Mouse (Mus musculus) ES-E14 (cell line): ENCODE data around the gene Noxo1. TPM values are rescaled to one million over a fixed set of nuclear protein-coding genes. Genes with fewer than 3 reads are reported as not detected.
A peak's percentile ranks its signal among the peaks of the same experiment; 100 is the strongest.

Experiments
- DNase-seq: peaks from one replicate; pipeline ENCODE4 v3.0.0-alpha.2; 2013; ENCODE audit warnings: low read depth, low spot score
- H3K27ac ChIP-seq: 2 replicates; pipeline ENCODE4 v1.5.1; 2012; ENCODE audit warnings: low read depth, mild to moderate bottlenecking, low read length, moderate library complexity, mixed read lengths; ENCODE audit not compliant: poor library complexity, insufficient read depth, severe bottlenecking
- H3K36me3 ChIP-seq: 2 replicates; pipeline ENCODE4 v1.6.1; 2012; ENCODE audit warnings: mild to moderate bottlenecking, low read length, moderate library complexity, mixed read lengths; ENCODE audit not compliant: control insufficient read depth, poor library complexity, insufficient read depth, severe bottlenecking
- H3K4me1 ChIP-seq, 2 experiments: fragments of 150-350 bp in 1 of 2; sonication (generic) in 1 of 2; 2 replicates each; pipeline ENCODE4 v1.6.1; 2012; ENCODE audit warnings: low read length in 2 of 2, mild to moderate bottlenecking in 1 of 2, mixed read lengths in 1 of 2; ENCODE audit not compliant: control insufficient read depth in 2 of 2, insufficient read depth in 2 of 2, poor library complexity in 1 of 2
- H3K4me3 ChIP-seq, 2 experiments: fragments of 150-350 bp in 1 of 2; sonication (generic) in 1 of 2; 2 replicates each; pipeline ENCODE4 v1.5.1; 2012; ENCODE audit warnings: low read length in 2 of 2, low read depth in 1 of 2, mild to moderate bottlenecking in 1 of 2, mixed read lengths in 1 of 2; ENCODE audit not compliant: insufficient read depth in 1 of 2, poor library complexity in 1 of 2, severe bottlenecking in 1 of 2
- H3K9ac ChIP-seq: 2 replicates; pipeline ENCODE4 v1.6.1; 2012; ENCODE audit warnings: low read depth, mild to moderate bottlenecking, low read length, mixed read lengths; ENCODE audit not compliant: poor library complexity, insufficient read depth, severe bottlenecking
- H3K9me3 ChIP-seq: fragments of 150-350 bp; sonication (generic); 2 replicates; pipeline ENCODE4 v1.6.1; 2012; ENCODE audit warnings: low read depth, mild to moderate bottlenecking, low read length; ENCODE audit not compliant: control insufficient read depth, insufficient read depth
- CHD2 ChIP-seq: IDR thresholded peaks from 2 replicates; pipeline ENCODE4 v1.6.1; 2014; ENCODE audit warnings: mild to moderate bottlenecking, low read depth, low read length, inconsistent platforms
- HCFC1 ChIP-seq: IDR thresholded peaks from 2 replicates; pipeline ENCODE4 v1.6.1; 2012; ENCODE audit warnings: low read length, inconsistent platforms, borderline replicate concordance; ENCODE audit not compliant: insufficient read depth
- MAFK ChIP-seq: IDR thresholded peaks from 2 replicates; pipeline ENCODE4 v1.6.1; 2014; ENCODE audit warnings: mild to moderate bottlenecking, low read depth, low read length, inconsistent platforms; ENCODE audit not compliant: insufficient read depth
- ZC3H11A ChIP-seq: IDR thresholded peaks from 2 replicates; pipeline ENCODE4 v1.6.1; 2012; ENCODE audit warnings: low read depth, mild to moderate bottlenecking, inconsistent platforms, low read length, borderline replicate concordance
- ZNF384 ChIP-seq: IDR thresholded peaks from 2 replicates; pipeline ENCODE4 v1.6.1; 2012; ENCODE audit warnings: low read depth, low read length, inconsistent platforms
- in situ Hi-C, 2 experiments: fragments of 600-800 bp; cut with MboI; formaldehyde crosslinking; loops; one replicate each; pipeline ENCODE4 v1.15.1; 2025; ENCODE audit warnings: low sequenced_read_pairs in 2 of 2, inconsistent platforms in 1 of 2; ENCODE audit not compliant: unreplicated experiment in 2 of 2
- total RNA-seq: library from RNA; depleted of rRNA; stranded (reverse); fragments of 300-350 nt; gene quantifications from 2 replicates; pipeline ENCODE4 v1.2.3, GENCODE M21; 2012

Gene Noxo1
- total RNA-seq, 1 experiment = 2.9 TPM

DNA sequence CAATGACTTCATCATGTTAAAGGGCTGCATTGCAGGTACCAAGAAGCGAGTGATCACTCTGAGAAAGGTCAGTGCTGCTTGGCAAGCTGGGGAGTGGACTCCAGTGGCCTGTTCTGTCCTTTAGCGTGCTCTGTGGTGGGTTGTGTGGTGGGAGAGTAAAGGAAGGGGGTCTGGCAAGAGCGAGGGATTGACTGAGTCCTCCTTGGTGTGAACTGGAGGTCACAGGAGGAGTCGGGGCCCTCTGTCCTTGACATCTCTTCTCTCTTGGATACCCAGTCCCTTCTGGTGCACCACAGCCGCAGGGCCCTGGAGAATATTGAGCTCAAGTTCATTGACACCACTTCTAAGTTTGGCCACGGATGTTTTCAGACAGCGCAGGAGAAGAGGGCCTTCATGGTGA is 39.4 kb downstream of the Noxo1 start:
- H3K9me3 ChIP-seq = no peaks in the 10 kb centered on the region
- no peak overlapping the region for H3K4me3 ChIP-seq
- TF ChIP-seq MAFK (no peak), ZNF384 (no peak), CHD2 (no peak), ZC3H11A (no peak), HCFC1 (no peak)
- H3K36me3 ChIP-seq = no peaks in the 10 kb centered on the region
- H3K27ac ChIP-seq = no peak overlapping the region
- H3K4me1 ChIP-seq = peaks cover 1 to 15% of the 10 kb centered on the region in 2 experiments; a peak in 2 of 4 replicates
- DNase-seq = no peak
- in situ Hi-C loops = no loop called here
- H3K9ac ChIP-seq = no peak overlapping the region

DNA sequence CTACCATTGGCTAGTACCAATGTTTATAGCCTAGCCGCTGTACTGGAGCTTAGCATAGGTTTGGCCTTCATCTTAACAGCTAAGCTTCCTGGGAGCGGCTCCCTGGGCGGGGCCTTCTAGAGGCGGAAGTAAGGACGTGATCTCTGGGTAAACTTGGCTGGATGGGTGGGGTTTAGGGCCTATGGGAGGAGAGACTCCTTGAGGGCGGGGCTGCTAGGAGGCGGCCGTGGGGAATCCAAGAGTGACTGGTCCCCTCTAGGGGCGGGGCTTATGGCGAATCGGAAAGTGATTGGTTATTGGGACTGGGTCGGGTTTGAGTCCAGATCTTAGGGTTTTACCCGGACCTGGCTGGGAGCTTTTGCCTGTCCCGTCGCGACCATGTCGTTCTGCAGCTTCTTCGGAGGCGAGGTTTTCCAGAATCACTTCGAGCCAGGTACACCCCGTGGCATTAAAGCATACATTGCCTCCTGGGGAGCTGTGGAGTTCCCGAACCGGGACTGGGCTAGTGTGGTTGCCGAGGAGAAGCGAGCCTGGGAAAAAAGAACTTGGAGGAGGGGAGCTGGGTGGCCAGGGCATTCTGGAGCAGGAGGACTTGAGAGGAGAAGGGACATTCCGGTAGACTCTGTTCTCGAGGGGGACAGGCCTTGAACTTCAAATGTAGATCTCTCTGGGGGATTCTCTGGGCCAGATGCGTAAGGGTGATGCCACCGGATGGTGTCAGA is 40.5 kb downstream of the Noxo1 start, which contains the start of gene Msrb1:
Gene Msrb1, plus strand, starts transcription at position 313 of the 722 bp plus-strand sequence.
- Histone ChIP-seq H3K9me3 (no peaks in the 10 kb centered on the region), H3K27ac (0 out of 2 replicates have a peak within 1 kb of the TSS, but pooled peaks have one; percentile 7), H3K9ac (peak within 1 kb of the TSS; percentile 75)

GRCm38 (mm10) chr17:24737135-24737810 is 41.2 kb downstream of the Noxo1 start:
- TF ChIP-seq MAFK (no peak), ZNF384 (no peak), CHD2 (no peak), HCFC1 (no peak), ZC3H11A (no peak)
- Histone ChIP-seq H3K9ac (no peak overlapping the region), H3K9me3 (no peaks in the 10 kb centered on the region), H3K4me3 (peak overlapping the region; percentile 6 to 73; a peak in 3 of 4 replicates), H3K36me3 (no peaks in the 10 kb centered on the region), H3K27ac (no peak overlapping the region), H3K4me1 (peaks cover 1 to 15% of the 10 kb centered on the region in 2 experiments; a peak in 2 of 4 replicates)
- DNase-seq = no peak
- in situ Hi-C loops = no loop called here

More for the DNA sequence above, 40.5 kb downstream of the Noxo1 start, which contains the start of gene Msrb1:
- peak; percentile 100 for DNase-seq
- in situ Hi-C loops = no loop called here
- Histone ChIP-seq H3K4me3 (peak within 1 kb of the TSS; percentile 73 to 80), H3K4me1 (peaks cover 1 to 15% of the 10 kb centered on the region in 2 experiments; a peak in 2 of 4 replicates), H3K36me3 (no peaks in the 10 kb centered on the region)
- TF ChIP-seq ZNF384 = no peak
- no peak for TF ChIP-seq HCFC1
- TF ChIP-seq ZC3H11A = no peak
- no peak for TF ChIP-seq MAFK
- TF ChIP-seq CHD2 = no peak

GRCm38 (mm10) chr17:24738238-24738637 is 42.2 kb downstream of the Noxo1 start:
- H3K9me3 ChIP-seq = no peaks in the 10 kb centered on the region
- no peak overlapping the region for H3K4me3 ChIP-seq
- H3K4me1 ChIP-seq = peaks cover 0 to 14% of the 10 kb centered on the region in 2 experiments; a peak in 2 of 4 replicates
- TF ChIP-seq CHD2 (no peak), ZC3H11A (no peak), ZNF384 (no peak), MAFK (no peak), HCFC1 (no peak)
- H3K36me3 ChIP-seq = no peaks in the 10 kb centered on the region
- no peak overlapping the region for H3K27ac ChIP-seq
- H3K9ac ChIP-seq = no peak overlapping the region
- no peak for DNase-seq
- in situ Hi-C loops = no loop called here
